Mouse (Mus musculus): Measurements from ENCODE around the gene Ptcd3. TPM values are rescaled to one million over a fixed set of nuclear protein-coding genes. Genes with fewer than 3 reads are reported as not detected.
"Not testable (repeated sequence)": the region's sequence is repeated elsewhere in the genome, so short reads cannot be mapped to it uniquely, and the experiment has no call there.

Gene Ptcd3
- polyA plus RNA-seq, 1 experiment = not detected

DNA sequence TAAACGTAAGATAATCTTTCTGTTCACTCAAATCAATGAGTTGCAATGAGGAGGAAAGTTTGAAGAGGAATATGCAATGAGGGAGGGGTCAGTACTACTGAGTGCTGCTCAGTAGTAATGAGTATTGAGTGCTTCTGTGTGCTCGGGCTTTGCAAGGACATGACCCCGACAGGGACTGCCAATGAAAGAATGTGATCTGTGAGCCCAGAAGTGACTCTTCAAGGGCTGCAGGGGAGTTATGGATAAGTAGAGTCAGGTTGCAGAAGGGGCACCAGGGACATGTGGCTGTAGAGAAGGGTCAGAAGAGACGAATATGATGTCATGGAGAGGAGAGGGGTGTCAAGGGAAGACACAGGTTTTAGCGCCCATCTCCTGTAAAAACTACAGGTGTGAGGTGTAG, 23.8 kb upstream of the Ptcd3 start:
- H3K27ac ChIP-seq (ENCODE audit: insufficient read depth, low read depth, low read length) = no peak overlapping the region
- WGBS = 90% methylated on average over 5 of the region's 5 CpGs
- TF ChIP-seq POLR2A (IDR thresholded peaks at IDR 0.05; ENCODE audit: insufficient read depth, low read depth, low read length) = no peak
- peaks cover 6% of the 10 kb centered on the region for H3K4me1 ChIP-seq (ENCODE audit: control insufficient read depth, insufficient read depth, low read length)
- H3K4me3 ChIP-seq (ENCODE audit: insufficient read depth, low read depth, low read length) = no peak overlapping the region

DNA sequence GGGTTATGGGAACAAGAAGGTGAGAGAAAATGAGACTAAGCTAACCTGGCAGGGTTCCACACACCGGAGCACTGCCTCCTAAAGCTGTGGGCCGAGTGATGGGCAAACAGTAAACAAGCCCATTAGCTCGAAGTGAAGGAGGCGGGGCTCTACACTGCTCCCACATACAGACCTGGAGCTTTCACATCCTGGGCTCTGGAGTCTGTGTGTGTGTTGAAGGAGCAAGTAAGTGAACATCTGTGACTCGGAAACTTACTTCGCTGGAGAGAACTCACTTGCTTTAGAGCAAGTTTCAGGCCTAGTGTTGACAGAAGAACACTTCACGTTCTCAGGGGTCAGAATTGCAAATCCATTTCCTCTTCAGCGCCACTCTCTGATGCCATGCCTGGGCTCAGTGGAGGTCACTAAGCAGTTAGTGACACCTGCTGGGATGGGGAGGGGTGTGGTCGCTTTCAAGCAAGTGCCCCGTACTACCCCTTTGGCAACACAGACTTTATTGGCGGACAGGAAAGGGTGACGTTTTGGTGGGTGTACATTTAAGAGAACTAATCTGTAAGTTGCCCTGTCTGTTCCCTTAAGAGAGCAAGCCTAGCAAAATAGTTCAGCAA, 22.4 kb upstream of the Ptcd3 start:
- 75% methylated on average over 12 of the region's 12 CpGs for WGBS
- H3K27ac ChIP-seq (ENCODE audit: insufficient read depth, low read depth, low read length) = no peak overlapping the region
- TF ChIP-seq POLR2A (IDR thresholded peaks at IDR 0.05; ENCODE audit: insufficient read depth, low read depth, low read length) = no peak
- no peak for TF ChIP-seq CTCF (IDR thresholded peaks at IDR 0.05; ENCODE audit: insufficient read depth, low read depth, low read length)
- H3K4me3 ChIP-seq (ENCODE audit: insufficient read depth, low read depth, low read length) = no peak overlapping the region
- H3K4me1 ChIP-seq (ENCODE audit: control insufficient read depth, insufficient read depth, low read length) = peaks cover 6% of the 10 kb centered on the region

DNA sequence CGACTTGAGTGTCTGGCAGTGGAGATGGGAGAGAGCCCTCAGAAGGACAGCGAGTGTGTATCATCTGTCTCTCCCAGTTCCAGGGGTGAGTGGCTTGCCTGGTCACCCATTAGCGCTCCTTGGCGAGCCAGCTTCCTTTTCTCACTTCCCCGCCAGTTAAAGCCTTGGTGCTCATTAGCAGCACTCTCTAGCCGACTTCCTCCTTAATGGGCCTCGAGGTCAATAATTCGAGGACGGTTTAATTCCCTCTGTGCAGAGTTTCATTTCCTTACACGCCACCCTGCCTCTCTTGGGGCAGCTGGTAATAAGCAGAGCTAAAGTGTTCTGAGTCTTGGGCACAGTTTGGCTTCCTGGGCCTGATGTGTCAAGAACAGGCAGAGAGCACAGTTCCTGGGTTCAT, 21.5 kb upstream of the Ptcd3 start:
- 84% methylated on average over 10 of the region's 10 CpGs for WGBS
- Histone ChIP-seq H3K27ac (ENCODE audit: insufficient read depth, low read depth, low read length) (no peak overlapping the region), H3K4me3 (ENCODE audit: insufficient read depth, low read depth, low read length) (no peak overlapping the region), H3K4me1 (ENCODE audit: control insufficient read depth, insufficient read depth, low read length) (peaks cover 6% of the 10 kb centered on the region)
- TF ChIP-seq POLR2A (IDR thresholded peaks at IDR 0.05; ENCODE audit: insufficient read depth, low read depth, low read length) = no peak
- TF ChIP-seq CTCF (IDR thresholded peaks at IDR 0.05; ENCODE audit: insufficient read depth, low read depth, low read length) = no peak

DNA sequence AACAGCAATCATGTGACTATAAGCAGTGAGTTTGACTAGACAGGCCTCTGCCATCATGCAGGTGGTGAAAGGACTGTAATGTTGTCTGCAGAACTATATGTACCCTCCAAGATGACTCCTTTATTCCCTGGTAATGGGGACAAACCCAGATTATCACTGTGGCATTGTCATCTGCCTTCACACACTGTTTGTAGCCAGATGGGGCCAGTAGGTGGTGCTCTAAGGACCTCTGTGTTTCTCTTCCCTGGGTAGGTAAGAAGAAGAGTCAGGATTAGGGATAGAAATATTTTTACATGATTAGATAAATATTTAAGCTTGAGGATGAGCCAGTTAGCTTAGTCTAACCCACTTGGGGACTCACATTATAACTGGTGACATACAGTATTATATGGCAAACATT, 19.4 kb upstream of the Ptcd3 start:
- H3K27ac ChIP-seq (ENCODE audit: insufficient read depth, low read depth, low read length) = no peak overlapping the region
- TF ChIP-seq POLR2A (IDR thresholded peaks at IDR 0.05; ENCODE audit: insufficient read depth, low read depth, low read length) (no peak), CTCF (IDR thresholded peaks at IDR 0.05; ENCODE audit: insufficient read depth, low read depth, low read length) (no peak)
- H3K4me1 ChIP-seq (ENCODE audit: control insufficient read depth, insufficient read depth, low read length) = no peaks in the 10 kb centered on the region
- no peak overlapping the region for H3K4me3 ChIP-seq (ENCODE audit: insufficient read depth, low read depth, low read length)

DNA sequence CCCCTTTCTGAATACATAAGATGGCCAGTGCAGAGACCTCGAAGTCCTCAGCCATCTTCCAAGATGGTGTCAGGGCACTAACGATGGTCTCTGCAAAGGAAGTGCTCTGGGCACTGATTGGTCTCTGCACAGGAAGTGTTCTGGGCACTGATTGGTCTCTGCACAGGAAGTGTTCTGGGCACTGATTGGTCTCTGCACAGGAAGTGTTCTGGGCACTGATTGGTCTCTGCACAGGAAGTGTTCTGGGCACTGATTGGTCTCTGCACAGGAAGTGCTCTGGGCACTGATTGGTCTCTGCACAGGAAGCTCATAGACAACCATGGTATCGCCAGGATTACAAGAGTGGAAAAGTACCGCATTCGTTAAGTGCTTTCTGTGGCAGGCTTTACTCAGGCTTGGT, 16.7 kb upstream of the Ptcd3 start:
- not testable (repeated sequence) for H3K4me3 ChIP-seq (ENCODE audit: insufficient read depth, low read depth, low read length); H3K27ac ChIP-seq (ENCODE audit: insufficient read depth, low read depth, low read length); H3K4me1 ChIP-seq (ENCODE audit: control insufficient read depth, insufficient read depth, low read length)
- 93% methylated on average over 5 of the region's 5 CpGs for WGBS

DNA sequence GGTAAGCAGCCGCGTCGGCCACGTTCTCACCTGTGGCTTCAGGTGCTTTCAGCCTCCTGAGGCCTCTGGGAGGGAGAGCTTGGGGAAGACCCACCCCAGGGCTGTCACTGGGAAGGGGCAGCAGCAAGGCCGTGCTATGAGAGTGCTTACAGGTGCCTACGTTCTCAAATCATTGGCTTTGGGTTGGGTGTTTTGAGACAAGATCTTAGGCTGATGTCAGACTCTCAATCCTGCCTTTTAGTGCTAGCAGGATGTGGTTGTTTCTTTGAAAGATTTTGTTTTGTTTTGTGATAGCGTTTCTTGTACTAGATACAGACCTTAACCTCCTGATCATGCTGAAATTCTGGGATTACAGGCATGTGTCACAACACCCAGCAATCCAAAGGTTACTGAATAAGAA, 12.2 kb upstream of the Ptcd3 start:
- no peaks in the 10 kb centered on the region for H3K4me1 ChIP-seq (ENCODE audit: control insufficient read depth, insufficient read depth, low read length)
- no peak for TF ChIP-seq POLR2A (IDR thresholded peaks at IDR 0.05; ENCODE audit: insufficient read depth, low read depth, low read length)
- TF ChIP-seq CTCF (IDR thresholded peaks at IDR 0.05; ENCODE audit: insufficient read depth, low read depth, low read length) = no peak
- 95% methylated on average over 7 of the region's 7 CpGs for WGBS
- no peak overlapping the region for H3K4me3 ChIP-seq (ENCODE audit: insufficient read depth, low read depth, low read length)
- no peak overlapping the region for H3K27ac ChIP-seq (ENCODE audit: insufficient read depth, low read depth, low read length)

DNA sequence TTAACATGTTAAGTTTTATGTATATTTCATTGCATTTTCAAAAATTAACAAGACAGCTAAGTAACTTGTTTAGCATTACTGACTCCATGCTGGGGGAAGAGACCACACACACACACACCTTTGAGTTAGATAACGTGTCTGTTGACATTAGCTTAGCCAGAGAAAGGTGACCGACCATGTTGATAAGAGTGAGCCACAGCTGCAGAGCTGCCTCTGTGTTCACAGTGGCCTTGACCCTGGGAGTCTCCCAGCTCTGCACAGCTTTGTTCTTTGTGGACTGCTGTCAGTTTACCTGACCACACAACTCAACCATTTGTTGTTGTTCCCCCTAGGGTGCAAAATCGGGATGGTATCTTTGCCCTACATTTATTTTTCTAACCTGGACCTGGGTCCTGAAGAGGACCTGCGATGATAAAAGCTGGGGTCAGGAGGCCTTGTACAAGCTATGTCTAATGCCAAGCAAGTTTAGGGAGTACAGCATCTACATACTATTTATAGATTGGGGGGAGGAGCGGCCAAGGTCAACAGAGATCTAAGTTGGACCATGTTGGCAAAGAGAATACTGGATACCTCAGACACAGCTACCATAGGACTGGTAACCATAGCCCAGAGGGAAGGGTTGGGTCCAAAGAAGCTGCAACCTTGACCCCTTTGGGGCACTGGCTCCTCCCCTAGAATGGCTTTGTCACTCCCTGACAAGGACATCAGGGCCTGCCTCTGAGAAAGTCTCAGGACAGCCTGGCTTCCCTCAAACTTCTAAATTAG, 3.3 kb upstream of the Ptcd3 start:
- no peak for TF ChIP-seq POLR2A (IDR thresholded peaks at IDR 0.05; ENCODE audit: insufficient read depth, low read depth, low read length)
- no peak for TF ChIP-seq CTCF (IDR thresholded peaks at IDR 0.05; ENCODE audit: insufficient read depth, low read depth, low read length)
- Histone ChIP-seq H3K27ac (ENCODE audit: insufficient read depth, low read depth, low read length) (no peak overlapping the region), H3K4me3 (ENCODE audit: insufficient read depth, low read depth, low read length) (no peak overlapping the region), H3K4me1 (ENCODE audit: control insufficient read depth, insufficient read depth, low read length) (no peaks in the 10 kb centered on the region)
- 91% methylated on average over 5 of the region's 5 CpGs for WGBS

DNA sequence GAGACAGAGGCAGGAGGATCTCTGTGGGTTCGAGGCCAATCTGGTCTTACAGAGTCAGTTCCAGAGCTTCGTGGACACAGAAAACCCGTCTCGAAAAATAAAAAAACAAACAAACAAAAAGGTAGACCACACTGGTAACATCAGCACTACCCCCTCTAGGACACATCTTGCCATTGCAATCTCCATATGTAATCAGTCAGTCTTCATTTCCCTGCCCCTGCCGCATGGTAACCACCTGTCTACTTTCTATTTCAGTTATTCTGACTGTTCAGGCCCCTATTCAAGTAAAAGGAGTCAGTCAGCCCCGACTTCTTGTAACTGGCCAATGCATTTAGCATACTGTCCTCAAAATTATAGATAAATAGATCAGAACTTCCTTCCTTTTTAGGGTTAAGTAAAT, 1.3 kb upstream of the Ptcd3 start:
- Histone ChIP-seq H3K4me3 (ENCODE audit: insufficient read depth, low read depth, low read length) (0 out of 2 replicates have a peak overlapping the region, but pooled peaks have one; percentile 12), H3K27ac (ENCODE audit: insufficient read depth, low read depth, low read length) (no peak overlapping the region)
- WGBS = 79% methylated on average over 6 of the region's 6 CpGs

DNA sequence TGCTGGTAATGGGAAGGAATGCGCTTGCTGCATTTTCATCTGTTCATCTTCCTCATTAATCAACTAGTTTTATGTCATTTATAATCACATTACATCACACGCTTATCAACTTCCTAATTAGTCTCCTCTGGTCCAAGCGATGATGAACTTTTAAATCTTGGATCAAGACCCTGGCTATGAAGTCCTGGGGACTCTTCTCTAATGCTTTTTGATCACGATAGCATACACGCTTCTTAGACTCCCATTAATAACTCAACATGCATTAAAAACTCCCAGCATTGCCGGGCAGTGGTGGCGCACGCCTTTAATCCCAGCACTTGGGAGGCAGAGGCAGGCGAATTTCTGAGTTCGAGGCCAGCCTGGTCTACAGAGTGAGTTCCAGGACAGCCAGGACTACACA, 834 bp upstream of the Ptcd3 start:
- no peak for TF ChIP-seq CTCF (IDR thresholded peaks at IDR 0.05; ENCODE audit: insufficient read depth, low read depth, low read length)
- TF ChIP-seq POLR2A (IDR thresholded peaks at IDR 0.05; ENCODE audit: insufficient read depth, low read depth, low read length) = no peak
- 28% methylated on average over 10 of the region's 10 CpGs for WGBS
- Histone ChIP-seq H3K4me1 (ENCODE audit: control insufficient read depth, insufficient read depth, low read length) (no peaks in the 10 kb centered on the region), H3K4me3 (ENCODE audit: insufficient read depth, low read depth, low read length) (0 out of 2 replicates have a peak overlapping the region, but pooled peaks have one; percentile 12), H3K27ac (ENCODE audit: insufficient read depth, low read depth, low read length) (no peak overlapping the region)

More for the DNA sequence above, 1.3 kb upstream of the Ptcd3 start:
- H3K4me1 ChIP-seq (ENCODE audit: control insufficient read depth, insufficient read depth, low read length) = no peaks in the 10 kb centered on the region
- TF ChIP-seq CTCF (IDR thresholded peaks at IDR 0.05; ENCODE audit: insufficient read depth, low read depth, low read length) (no peak), POLR2A (IDR thresholded peaks at IDR 0.05; ENCODE audit: insufficient read depth, low read depth, low read length) (no peak)

Measured in olfactory bulb, adult 2 months (tissue).